Mouse (Mus musculus): ENCODE measurements around the gene Galc.

- TF ChIP-seq CTCF (IDR thresholded peaks at IDR 0.05; ENCODE audit: insufficient read depth, low read depth, low read length) (no peak), POLR2A (IDR thresholded peaks at IDR 0.05; ENCODE audit: insufficient read depth, low read depth, low read length) (no peak)
Observed at GRCm38 (mm10) chr12:98280530-98280929, 21.3 kb upstream of the Galc start.
